Mouse (Mus musculus): Measurements from ENCODE around the gene Syt12. TPM values are rescaled to one million over a fixed set of nuclear protein-coding genes. Genes with fewer than 3 reads are reported as not detected.
"Not testable (repeated sequence)": the region's sequence is repeated elsewhere in the genome, so short reads cannot be mapped to it uniquely, and the experiment has no call there.

Syt12 gene
- total RNA-seq, 2 experiments from 2014 or later = 28.5 to 30.3 TPM

- DNase-seq (ENCODE audit: low spot score in 2 of 2) = no peak
Observed at GRCm38 (mm10) chr19:4491080-4491695, 13.9 kb upstream of the Syt12 start.

DNA sequence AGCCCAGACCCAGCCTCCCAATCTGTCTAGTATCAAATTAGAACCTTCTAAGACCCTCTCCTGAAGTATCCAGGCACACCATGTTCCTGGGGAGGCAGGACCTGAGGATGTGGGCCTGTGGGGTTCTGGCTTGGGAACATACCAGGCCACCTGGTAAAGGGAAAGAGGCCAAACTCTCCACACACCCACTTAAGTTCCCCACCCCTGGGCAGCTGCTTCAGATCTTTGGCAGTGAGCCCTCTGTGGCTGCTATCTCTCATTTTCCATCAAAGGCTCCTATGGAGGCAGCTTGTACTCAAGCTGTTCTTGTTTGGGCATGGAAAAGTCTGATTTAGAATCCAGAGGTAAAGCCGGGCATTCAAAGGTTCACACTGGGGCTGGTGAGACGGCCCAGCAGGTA is 10.6 kb upstream of the Syt12 start:
- DNase-seq (ENCODE audit: low spot score in 2 of 2) = no peak

DNA sequence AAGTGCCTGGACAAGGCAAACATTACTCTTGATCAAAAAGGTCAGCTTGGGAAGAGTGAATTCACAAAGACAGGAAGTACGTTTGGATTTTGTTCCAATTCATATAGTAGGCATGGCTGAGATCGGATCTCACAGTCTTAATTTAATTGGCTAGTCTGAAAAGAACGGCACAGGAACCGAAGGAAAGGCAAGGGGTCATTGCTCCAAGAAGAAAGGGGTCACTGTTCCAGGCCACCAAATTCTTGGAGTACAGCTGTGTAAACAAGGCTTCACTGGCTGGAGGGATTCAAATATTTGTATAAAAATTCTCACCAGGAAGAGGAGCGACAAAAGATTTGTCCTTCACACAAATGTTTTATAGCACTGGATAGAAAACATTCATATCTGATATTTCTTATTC is 7.8 kb upstream of the Syt12 start:
- no peak for DNase-seq (ENCODE audit: low spot score in 2 of 2)

DNA sequence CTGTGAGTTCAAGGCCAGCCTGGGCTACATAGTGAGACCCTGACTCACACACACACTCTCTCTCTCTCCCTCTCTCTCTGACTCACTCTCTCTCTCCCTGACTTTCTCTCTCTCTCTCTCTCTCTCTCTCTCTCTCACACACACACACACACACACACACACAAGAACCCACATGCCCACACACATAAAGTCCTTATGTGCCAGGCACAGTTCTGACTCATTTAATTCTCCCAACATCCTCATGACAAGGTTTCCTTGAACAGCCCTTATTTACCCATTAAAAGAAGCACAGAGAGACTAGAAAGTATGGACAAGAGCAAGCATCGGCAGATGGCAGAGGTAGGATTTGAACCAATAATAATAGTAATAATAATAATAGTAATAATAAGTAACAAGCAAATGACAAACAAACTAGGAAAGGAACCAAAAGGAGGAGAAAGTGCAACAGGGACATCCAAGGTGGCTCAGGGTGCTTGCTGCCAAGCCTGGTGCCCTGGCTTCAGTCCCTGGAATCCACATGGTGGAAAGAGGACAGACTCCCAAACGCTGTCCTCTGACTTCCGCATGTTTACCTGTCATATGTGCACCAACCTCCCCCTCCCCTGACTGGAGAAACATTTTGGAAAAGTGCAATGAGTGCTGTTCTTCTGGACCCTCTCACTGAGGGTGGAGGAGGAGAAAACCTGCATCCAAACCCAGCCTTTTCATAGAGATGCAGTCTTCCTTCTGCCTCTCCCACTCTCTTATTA is 5.0 kb upstream of the Syt12 start:
- DNase-seq (ENCODE audit: low spot score in 2 of 2) = no peak

- no peak for DNase-seq (ENCODE audit: low spot score in 2 of 2)
Observed at GRCm38 (mm10) chr19:4481326-4481725, 4.1 kb upstream of the Syt12 start.

- no peak for DNase-seq (ENCODE audit: low spot score in 2 of 2)
Observed at GRCm38 (mm10) chr19:4480041-4480440, 2.8 kb upstream of the Syt12 start.

DNA sequence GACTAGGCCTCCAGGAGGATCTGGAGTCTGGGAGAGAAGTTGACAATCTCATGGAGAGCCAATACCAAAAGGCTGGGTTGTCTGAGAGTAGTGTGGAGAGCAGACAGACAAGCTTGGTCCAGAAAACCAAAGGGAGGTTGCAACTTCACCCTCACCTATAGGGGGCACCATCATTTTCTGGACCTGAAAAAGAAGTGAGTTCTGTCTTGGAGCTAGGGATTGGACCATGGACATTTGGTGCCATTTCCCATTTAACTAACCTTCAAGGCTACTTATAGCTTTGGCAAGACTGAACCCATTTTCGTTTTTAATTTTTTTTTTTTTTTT is 906 bp upstream of the Syt12 start:
- no peak for DNase-seq (ENCODE audit: low spot score in 2 of 2)

GRCm38 (mm10) chr19:4476601-4477257 is 518 bp downstream of the Syt12 start:
- peak in 1 of 2 experiments; percentile 65 for DNase-seq (ENCODE audit: low spot score in 2 of 2)

- DNase-seq (ENCODE audit: low spot score in 2 of 2) = no peak
Observed at GRCm38 (mm10) chr19:4475224-4475925, 1.9 kb downstream of the Syt12 start.

DNA sequence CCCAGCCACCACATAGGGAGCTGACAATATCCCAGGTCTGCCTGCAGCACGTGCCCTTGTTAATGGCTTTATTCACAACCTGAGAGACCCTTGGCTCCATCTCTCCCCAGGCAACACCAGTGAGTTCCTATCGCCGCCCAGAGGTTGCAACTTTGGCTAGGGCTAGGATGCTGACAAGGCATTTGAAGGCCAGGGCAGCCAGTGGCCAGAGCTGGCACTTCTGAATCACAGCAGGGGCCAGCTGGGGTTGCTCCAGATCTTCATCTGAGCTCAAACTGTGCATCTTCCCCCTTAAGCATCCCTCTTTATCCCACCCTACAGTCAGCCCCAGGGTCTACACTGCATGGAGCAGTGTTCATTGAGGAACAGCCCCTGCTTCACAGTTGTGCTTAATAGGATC is 2.5 kb downstream of the Syt12 start:
- DNase-seq (ENCODE audit: low spot score in 2 of 2) = no peak

DNA sequence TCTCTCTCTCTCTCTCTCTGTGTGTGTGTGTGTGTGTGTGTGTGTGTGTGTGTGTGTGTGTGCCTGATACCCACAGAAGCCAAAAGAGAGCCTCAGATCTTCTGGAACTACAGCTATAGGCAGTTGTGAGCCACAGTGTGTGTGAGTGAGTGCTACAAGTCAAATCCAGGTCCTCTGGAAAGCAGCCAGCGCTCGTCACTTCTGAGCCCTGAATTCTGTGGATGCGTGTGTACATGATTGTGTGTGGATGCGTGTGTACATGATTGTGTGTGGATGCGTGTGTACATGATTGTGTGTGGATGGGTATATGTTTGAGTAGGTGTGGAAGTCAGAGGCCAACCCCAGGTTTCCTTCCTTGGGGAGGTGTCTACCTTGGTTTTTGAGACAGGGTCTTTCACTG is 3.7 kb downstream of the Syt12 start:
- DNase-seq (ENCODE audit: low spot score in 2 of 2) = no peak

DNA sequence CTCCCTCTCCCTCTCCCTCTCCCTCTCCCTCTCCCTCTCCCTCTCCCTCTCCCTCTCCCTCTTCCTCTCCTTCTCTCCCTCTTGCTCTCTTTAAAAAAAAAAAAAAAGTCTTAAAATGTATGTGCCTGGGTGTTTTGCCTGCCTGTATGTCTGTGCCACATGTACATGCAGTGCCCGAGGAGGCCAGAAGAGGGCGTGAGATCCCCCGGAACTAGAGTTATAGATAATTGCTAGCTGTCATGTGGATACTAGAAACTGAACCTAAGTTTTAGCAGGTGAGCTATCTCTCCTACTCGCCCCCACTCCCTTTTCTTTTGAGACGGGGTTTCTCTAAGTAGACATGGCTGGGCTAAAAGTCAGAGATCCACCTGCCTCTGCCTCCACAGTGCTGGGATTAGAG is 8.9 kb downstream of the Syt12 start:
- DNase-seq (ENCODE audit: low spot score in 2 of 2) = no peak

DNA sequence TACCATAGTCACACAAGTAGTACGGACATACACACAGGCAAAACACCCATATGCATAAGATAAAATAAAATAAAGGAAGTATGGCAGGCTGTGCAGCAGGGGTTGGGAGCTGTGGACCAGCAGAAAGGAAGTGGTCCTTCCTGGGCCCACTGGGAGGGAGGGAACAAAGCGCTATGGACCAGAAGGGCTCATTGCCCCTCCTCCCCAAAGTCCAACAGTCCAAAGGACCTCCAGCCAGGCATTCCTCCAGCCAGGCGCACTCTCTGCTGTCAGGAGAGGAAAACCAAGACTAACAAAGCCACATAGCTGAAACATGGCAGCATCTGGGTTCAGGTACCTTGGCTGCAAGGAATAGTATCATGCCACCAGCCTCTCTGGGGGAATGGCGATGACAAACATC is 12.6 kb downstream of the Syt12 start:
- DNase-seq (ENCODE audit: low spot score in 2 of 2) = no peak

GRCm38 (mm10) chr19:4461981-4462380 is 15.3 kb downstream of the Syt12 start:
- no peak for DNase-seq (ENCODE audit: low spot score in 2 of 2)

GRCm38 (mm10) chr19:4456227-4456626 is 21.0 kb downstream of the Syt12 start:
- DNase-seq (ENCODE audit: low spot score in 2 of 2) = peak in 1 of 2 experiments; percentile 60

DNA sequence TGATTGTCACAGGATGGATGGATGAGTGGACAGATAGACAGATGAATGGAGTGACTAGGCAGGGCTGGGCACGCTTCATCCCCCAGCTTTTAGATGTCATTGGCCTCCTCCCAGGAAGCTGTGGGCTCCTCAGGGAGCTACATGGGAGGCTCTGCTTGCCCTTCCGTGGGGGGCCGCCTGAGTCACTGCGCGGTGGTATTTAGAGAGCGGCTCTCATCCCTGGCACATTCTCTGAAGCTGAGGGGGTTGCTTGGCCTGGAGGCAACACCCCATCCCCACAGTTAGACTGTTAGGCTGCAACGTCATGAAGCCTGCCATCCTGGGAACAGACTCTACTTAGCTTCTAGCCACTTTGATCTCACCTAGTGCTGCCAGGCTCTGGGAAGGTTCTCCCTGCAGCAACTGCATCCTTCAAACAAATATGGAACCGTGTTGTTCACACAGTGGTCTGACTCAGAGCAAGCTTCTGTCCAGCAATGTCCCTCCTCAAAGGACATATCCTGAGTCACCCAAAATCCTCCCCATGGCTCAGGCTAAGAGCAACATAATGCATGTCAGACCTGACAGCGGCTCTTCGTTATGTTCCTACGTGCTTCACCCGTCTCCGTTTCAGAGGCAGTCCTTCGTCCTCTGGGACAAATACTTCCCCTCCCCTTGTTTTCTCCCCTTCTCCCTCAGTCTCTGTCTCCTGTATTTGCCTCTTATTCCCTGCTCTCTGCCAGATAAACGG is 22.0 kb downstream of the Syt12 start:
- no peak for DNase-seq (ENCODE audit: low spot score in 2 of 2)

DNA sequence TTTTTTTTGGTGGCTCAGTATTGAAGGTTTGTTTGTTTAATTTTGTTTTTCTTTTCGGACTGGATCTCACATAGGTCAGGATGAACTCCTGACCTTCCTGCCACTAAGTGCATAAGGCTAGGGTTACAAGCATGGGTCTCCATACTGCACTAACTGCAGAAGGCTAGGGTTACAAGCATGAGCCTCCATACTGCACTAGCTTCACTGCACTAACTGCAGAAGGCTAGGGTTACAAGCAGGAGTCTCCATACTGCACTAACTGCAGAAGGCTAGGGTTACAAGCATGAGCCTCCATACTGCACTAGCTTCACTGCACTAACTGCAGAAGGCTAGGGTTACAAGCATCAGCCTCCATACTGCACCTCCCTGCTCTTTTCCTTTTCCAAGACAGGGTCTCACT is 23.2 kb downstream of the Syt12 start:
- DNase-seq (ENCODE audit: low spot score in 2 of 2) = not testable (repeated sequence)

- DNase-seq (ENCODE audit: low spot score in 2 of 2) = peak in 1 of 2 experiments; percentile 73
Observed at GRCm38 (mm10) chr19:4452525-4452924, 24.7 kb downstream of the Syt12 start.

GRCm38 (mm10) chr19:4451965-4452364 is 25.3 kb downstream of the Syt12 start:
- DNase-seq (ENCODE audit: low spot score in 2 of 2) = no peak

DNA sequence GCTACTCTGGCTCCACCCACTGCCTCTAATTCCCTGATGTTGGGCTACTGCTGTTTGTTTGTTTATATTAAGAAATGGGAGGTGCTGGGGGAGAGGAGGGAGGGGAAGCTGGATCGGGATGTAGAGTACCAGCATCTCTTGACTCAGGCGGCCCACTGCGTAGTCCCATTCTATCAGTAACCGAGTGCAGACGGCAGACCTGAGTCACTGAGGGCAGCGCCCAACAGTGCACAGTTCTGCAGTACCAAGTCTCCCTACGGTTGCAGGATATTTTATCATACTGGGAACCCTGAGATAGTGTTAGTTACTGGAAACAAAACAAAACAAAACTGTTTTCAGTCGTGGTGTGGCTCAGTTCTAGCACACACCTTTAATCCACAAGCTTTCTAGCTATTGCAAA is 26.1 kb downstream of the Syt12 start:
- DNase-seq (ENCODE audit: low spot score in 2 of 2) = no peak

DNA sequence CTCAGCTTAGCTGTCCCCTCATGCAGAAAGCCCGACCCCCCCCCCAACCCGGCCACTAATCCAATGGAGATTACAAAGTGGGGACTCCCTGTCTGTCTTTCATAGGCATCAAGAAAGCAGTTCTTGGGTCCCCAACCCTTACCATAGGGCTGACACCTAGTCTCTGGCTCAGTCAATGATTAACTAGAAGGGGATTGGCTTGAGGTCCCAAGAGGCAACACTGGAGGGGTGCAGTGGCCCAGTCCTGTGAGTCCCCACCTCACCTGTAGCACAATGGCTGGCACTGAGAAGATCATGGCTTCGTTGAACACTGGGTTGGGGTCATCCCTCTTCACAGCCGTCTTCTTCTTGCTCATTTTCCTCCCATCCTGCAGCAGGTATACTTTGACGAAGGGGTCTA is 26.6 kb downstream of the Syt12 start:
- no peak for DNase-seq (ENCODE audit: low spot score in 2 of 2)
